Mouse (Mus musculus): ENCODE results near the gene Fmnl2. TPM values are rescaled to one million over a fixed set of nuclear protein-coding genes. Genes with fewer than 3 reads are reported as not detected.
A peak's percentile ranks its signal among the peaks of the same experiment; 100 is the strongest.

The Fmnl2 gene
- total and polyA plus RNA-seq, 3 experiments, result 0.42 to 2.8 (median 2.1) TPM

DNA sequence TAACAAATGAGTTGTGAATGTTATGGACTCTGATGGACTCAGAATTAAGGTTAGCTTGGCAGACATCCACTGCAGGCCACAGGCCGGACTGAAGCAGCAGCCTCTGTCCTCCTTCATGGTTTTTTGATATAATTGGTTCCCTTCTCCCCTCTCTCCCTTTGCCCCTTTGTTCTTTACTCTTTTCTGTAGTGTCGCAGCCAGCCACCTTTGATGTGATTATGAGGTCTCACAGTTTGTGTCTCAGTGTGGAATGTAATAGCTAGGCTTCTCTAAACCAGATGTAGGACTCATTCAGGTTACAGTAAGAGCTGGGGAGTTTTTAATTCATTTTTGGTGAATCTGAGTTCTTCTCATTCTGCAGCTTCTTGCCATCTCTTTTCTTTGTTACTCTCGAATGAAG lies 70.7 kb downstream of the Fmnl2 start:
- no peak overlapping the region for H3K4me2 ChIP-seq (ENCODE audit: insufficient read depth, low read depth, poor library complexity, severe bottlenecking)
- TF ChIP-seq ETS1 (conservative IDR thresholded peaks at IDR 0.05; ENCODE audit: low read depth, low read length) (no peak), TCF12 (IDR thresholded peaks at IDR 0.05; ENCODE audit: low read depth, low read length) (no peak), IRF4 (IDR thresholded peaks at IDR 0.05; ENCODE audit: low read depth, low read length) (no peak), CTCF (conservative IDR thresholded peaks at IDR 0.05 in 1 of 2, IDR thresholded peaks at IDR 0.05 in 1 of 2; ENCODE audit: low read depth in 2 of 2, low read length in 2 of 2) (no peak), ELF1 (IDR thresholded peaks at IDR 0.05; ENCODE audit: low read depth, low read length) (no peak), ZNF384 (IDR thresholded peaks at IDR 0.05; ENCODE audit: low read depth, low read length) (no peak), MEF2A (IDR thresholded peaks at IDR 0.05; ENCODE audit: borderline replicate concordance, low read depth, low read length) (no peak), MAFK (IDR thresholded peaks at IDR 0.05; ENCODE audit: insufficient replicate concordance, low read length) (no peak), MAX (IDR thresholded peaks at IDR 0.05; ENCODE audit: low read length) (no peak), NELFE (IDR thresholded peaks at IDR 0.05; ENCODE audit: low read depth, low read length) (no peak), TBP (conservative IDR thresholded peaks at IDR 0.05; ENCODE audit: low read depth, low read length) (no peak), EP300 (IDR thresholded peaks at IDR 0.05; ENCODE audit: low read length) (no peak), SIN3A (IDR thresholded peaks at IDR 0.05; ENCODE audit: low read length) (no peak), RAD21 (IDR thresholded peaks at IDR 0.05; ENCODE audit: low read depth, low read length) (no peak), UBTF (IDR thresholded peaks at IDR 0.05; ENCODE audit: low read depth, low read length) (no peak), HCFC1 (IDR thresholded peaks at IDR 0.05; ENCODE audit: low read depth, low read length) (no peak), JUND (conservative IDR thresholded peaks at IDR 0.05; ENCODE audit: low read depth, low read length) (no peak), POLR2A (IDR thresholded peaks at IDR 0.05; ENCODE audit: low read depth, low read length) (no peak), ZC3H11A (IDR thresholded peaks at IDR 0.05; ENCODE audit: low read depth, low read length) (no peak)
- no peak overlapping the region for H3K9ac ChIP-seq (ENCODE audit: insufficient read depth, low read depth)
- H3K27me3 ChIP-seq (replicated peaks), result no peaks in the 10 kb centered on the region
- no peaks in the 10 kb centered on the region for H3K79me2 ChIP-seq (replicated peaks; ENCODE audit: control insufficient read depth, extremely low read depth, insufficient read depth, poor library complexity, severe bottlenecking)
- no peaks in the 10 kb centered on the region for H3K9me3 ChIP-seq (replicated peaks; ENCODE audit: low read length)
- peaks cover 12 to 29% of the 10 kb centered on the region in 2 experiments for H3K4me1 ChIP-seq (ENCODE audit: control insufficient read depth in 1 of 2, insufficient read depth in 2 of 2)
- DNase-seq (ENCODE audit: extremely low read depth), result no peak
- H3K36me3 ChIP-seq (replicated peaks in 1 of 2; ENCODE audit: control insufficient read depth in 1 of 2, insufficient read depth in 1 of 2, low read length in 1 of 2), result no peaks in the 10 kb centered on the region
- H3K27ac ChIP-seq (ENCODE audit: insufficient read depth, low read depth), result no peak overlapping the region
- no peak overlapping the region for H3K4me3 ChIP-seq (replicated peaks in 1 of 3; ENCODE audit: low read depth in 2 of 3, low read length in 2 of 3, poor library complexity in 1 of 3)
- dilution Hi-C loops (cut with MboI; ENCODE audit: extremely low pct_ligation_motif_present, extremely low pct_unique_long_range_greater_than_20kb, low sequenced_read_pairs) (no loop called here), in situ Hi-C loops (cut with MboI; ENCODE audit: low pct_ligation_motif_present, low pct_unique_long_range_greater_than_20kb, low sequenced_read_pairs) (loop anchor here (25.0 kb wide), 1 partner anchor 166 kb away; no protein-coding TSS in a partner anchor)

DNA sequence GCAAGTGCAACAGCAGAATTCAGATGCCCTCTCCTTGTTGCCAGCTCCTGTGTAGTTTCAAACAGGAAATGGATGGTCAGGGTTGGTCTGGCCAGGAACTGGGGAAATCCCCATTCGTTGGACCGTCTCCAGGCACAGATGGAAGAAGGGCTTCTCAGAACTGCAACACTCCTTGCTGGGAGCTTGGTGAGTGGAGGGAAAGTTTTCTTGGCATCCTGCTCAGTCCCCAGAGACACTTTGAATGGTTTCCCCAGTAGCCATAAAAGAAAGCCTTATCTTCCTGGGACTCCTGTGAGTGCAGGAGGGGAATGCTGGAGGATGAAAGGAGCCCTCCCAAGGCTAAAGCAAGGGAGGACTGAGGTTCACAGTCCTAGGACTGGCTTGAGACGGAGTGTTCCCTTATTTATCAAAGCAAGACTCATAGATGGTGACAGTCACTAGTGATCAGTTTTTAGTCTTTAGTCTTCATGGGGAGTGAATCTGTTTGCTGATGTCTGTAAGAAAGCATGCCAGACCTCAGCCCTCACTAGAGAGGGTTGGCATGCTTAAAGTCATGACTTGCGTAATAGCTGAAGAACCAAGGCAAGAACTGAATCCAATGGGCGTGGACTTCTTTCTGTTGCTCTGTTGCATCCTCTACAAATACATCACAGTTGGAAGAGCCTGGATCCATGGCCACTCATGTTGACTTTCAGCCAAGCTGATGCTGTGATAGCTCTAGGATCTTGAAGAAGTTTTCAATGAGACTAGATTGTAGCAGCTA lies 72.6 kb downstream of the Fmnl2 start:
- H3K36me3 ChIP-seq (replicated peaks in 1 of 2; ENCODE audit: control insufficient read depth in 1 of 2, insufficient read depth in 1 of 2, low read length in 1 of 2), result no peaks in the 10 kb centered on the region
- in situ Hi-C loops (cut with MboI; ENCODE audit: low pct_ligation_motif_present, low pct_unique_long_range_greater_than_20kb, low sequenced_read_pairs) (loop anchor here (25.0 kb wide), 1 partner anchor 168 kb away; no protein-coding TSS in a partner anchor), dilution Hi-C loops (cut with MboI; ENCODE audit: extremely low pct_ligation_motif_present, extremely low pct_unique_long_range_greater_than_20kb, low sequenced_read_pairs) (no loop called here)
- H3K4me1 ChIP-seq (ENCODE audit: control insufficient read depth in 1 of 2, insufficient read depth in 2 of 2), result peaks cover 12 to 29% of the 10 kb centered on the region in 2 experiments
- no peak overlapping the region for H3K9ac ChIP-seq (ENCODE audit: insufficient read depth, low read depth)
- peak; percentile 45 for DNase-seq (ENCODE audit: extremely low read depth)
- H3K4me2 ChIP-seq (ENCODE audit: insufficient read depth, low read depth, poor library complexity, severe bottlenecking), result no peak overlapping the region
- no peak overlapping the region for H3K27ac ChIP-seq (ENCODE audit: insufficient read depth, low read depth)
- H3K79me2 ChIP-seq (replicated peaks; ENCODE audit: control insufficient read depth, extremely low read depth, insufficient read depth, poor library complexity, severe bottlenecking), result no peaks in the 10 kb centered on the region
- no peak overlapping the region for H3K4me3 ChIP-seq (replicated peaks in 1 of 3; ENCODE audit: low read depth in 2 of 3, low read length in 2 of 3, poor library complexity in 1 of 3)
- H3K9me3 ChIP-seq (replicated peaks; ENCODE audit: low read length), result no peaks in the 10 kb centered on the region
- TF ChIP-seq MAFK (IDR thresholded peaks at IDR 0.05; ENCODE audit: insufficient replicate concordance, low read length), result no peak
- TF ChIP-seq CHD1 (IDR thresholded peaks at IDR 0.05; ENCODE audit: low read depth, low read length), result no peak
- no peak for TF ChIP-seq CTCF (conservative IDR thresholded peaks at IDR 0.05 in 1 of 2, IDR thresholded peaks at IDR 0.05 in 1 of 2; ENCODE audit: low read depth in 2 of 2, low read length in 2 of 2)
- TF ChIP-seq MAX (IDR thresholded peaks at IDR 0.05; ENCODE audit: low read length), result 0 out of 2 replicates have a peak, but pooled peaks have one; percentile 34
- TF ChIP-seq UBTF (IDR thresholded peaks at IDR 0.05; ENCODE audit: low read depth, low read length), result no peak
- no peak for TF ChIP-seq KAT2A (IDR thresholded peaks at IDR 0.05; ENCODE audit: insufficient replicate concordance, low read length)
- TF ChIP-seq MXI1 (IDR thresholded peaks at IDR 0.05; ENCODE audit: low read depth, low read length), result no peak
- TF ChIP-seq USF2 (conservative IDR thresholded peaks at IDR 0.05; ENCODE audit: low read depth, low read length), result no peak
- TF ChIP-seq TCF12 (IDR thresholded peaks at IDR 0.05; ENCODE audit: low read depth, low read length), result peak; percentile 14; the same call in 1 of the 2 replicates
- TF ChIP-seq BHLHE40 (IDR thresholded peaks at IDR 0.05; ENCODE audit: low read depth, low read length), result 0 out of 2 replicates have a peak, but pooled peaks have one; percentile 11
- TF ChIP-seq RAD21 (IDR thresholded peaks at IDR 0.05; ENCODE audit: low read depth, low read length), result no peak
- TF ChIP-seq ZKSCAN1 (IDR thresholded peaks at IDR 0.05; ENCODE audit: borderline replicate concordance, low read depth, low read length), result no peak
- TF ChIP-seq RCOR1 (conservative IDR thresholded peaks at IDR 0.05; ENCODE audit: low read depth, low read length), result 0 out of 2 replicates have a peak, but pooled peaks have one; percentile 36
- no peak for TF ChIP-seq ELF1 (IDR thresholded peaks at IDR 0.05; ENCODE audit: low read depth, low read length)
- H3K27me3 ChIP-seq (replicated peaks), result no peaks in the 10 kb centered on the region

All from CH12.LX (cell line).